Mouse (Mus musculus): ENCODE results near the gene Wwp2.

DNA sequence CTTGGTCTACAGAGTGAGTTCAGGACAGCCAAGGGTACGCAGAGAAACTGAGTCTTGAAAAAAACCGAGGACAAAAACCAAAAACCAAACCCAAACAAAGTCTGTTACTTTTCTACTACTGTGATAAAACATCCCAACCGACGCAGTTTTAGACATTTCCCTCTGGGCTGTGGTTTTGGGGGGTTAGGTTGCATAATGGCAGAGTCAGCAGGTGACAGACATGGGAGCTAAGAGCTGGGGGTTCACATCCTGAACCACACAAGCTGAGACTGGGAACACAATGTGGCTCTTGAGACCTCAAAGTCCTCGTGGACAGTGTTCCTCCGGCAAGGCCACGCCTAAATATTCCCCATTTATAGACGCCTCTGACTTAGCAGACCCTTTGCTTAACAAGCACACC lies 142.0 kb downstream of the Wwp2 start:
- no peak for TF ChIP-seq SIN3A (IDR thresholded peaks at IDR 0.05; ENCODE audit: low read length)
- no peak for TF ChIP-seq TBP (IDR thresholded peaks at IDR 0.05; ENCODE audit: low read depth, low read length)
- no peak for TF ChIP-seq TAL1 (IDR thresholded peaks at IDR 0.05; ENCODE audit: low read length)
- TF ChIP-seq POLR2AphosphoS2 (IDR thresholded peaks at IDR 0.05; ENCODE audit: low read length) = no peak
- no peak for TF ChIP-seq POLR2A (IDR thresholded peaks at IDR 0.05; ENCODE audit: control insufficient read depth in 1 of 2, insufficient read depth in 1 of 2, low read depth in 1 of 2, low read length in 2 of 2, poor library complexity in 1 of 2)

All from MEL (cell line).